Mouse (Mus musculus): ENCODE measurements around the gene Smarcc2.

DNA sequence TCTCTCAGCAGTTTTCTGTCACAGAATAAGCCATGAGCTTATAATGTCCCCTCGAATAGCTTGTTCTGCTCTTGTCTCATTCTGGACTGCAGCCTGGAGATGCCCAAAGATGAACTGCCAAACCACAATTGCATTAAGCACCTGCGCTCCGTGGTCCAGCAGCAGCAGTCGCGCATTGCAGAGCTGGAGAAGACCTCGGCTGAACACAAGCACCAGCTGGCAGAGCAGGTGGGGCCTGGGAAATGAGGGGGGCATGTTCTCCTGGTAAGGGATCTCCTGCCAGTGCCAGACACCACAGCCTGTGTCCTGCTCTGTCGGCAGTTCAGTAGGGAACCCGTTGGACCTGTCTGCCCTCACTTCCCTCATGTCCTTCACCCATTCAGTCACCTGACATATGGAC, 22.7 kb upstream of the Smarcc2 start:
- TF ChIP-seq EP300 (IDR thresholded peaks at IDR 0.05) = no peak
- no peak for TF ChIP-seq CTCF (IDR thresholded peaks at IDR 0.05)
